ENCODE assay signal across 17 mouse cellular contexts in the genomic region with DNA sequence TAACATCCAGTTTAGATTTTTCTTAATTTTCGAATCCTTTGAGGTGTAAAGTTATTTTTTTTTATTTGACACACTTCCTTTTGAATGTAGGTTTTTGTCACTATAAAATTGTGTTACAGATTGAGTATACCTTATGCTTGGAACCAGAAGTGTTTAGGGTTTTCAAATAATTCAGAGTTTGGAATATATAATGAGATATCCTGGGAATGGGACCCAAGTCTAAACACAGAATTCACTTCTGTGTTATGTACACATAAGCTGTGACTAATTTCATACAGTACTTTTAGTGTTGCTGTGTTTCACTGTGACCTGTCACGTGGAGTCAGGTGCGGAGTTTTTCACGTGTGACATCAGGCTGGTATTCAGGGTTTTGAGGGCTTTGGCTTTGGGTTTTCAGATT.
"Had no signal": no experiment of that assay in that cellular context is flagged by ENCODE, and none has a peak within 500 bp of the region (broad histone marks: within the 10 kb centered on the region; RNA-seq: fewer than 3 reads in every experiment).

No protein-coding gene starts in this region.

- H3K4me1 ChIP-seq: midbrain, embryonic 10.5 days; midbrain, embryonic 12.5 days; neural tube, embryonic 13.5 days; neural tube, embryonic 15.5 days had no signal

- H3K27me3 ChIP-seq: midbrain, embryonic 12.5 days; neural tube, embryonic 13.5 days; neural tube, embryonic 15.5 days had no signal

- ATAC-seq: midbrain, embryonic 16.5 days had no signal

- H3K4me2 ChIP-seq: lung, embryonic 14.5 days; midbrain, embryonic 12.5 days; neural tube, embryonic 13.5 days; neural tube, embryonic 15.5 days had no signal

- H3K9ac ChIP-seq: lung, embryonic 14.5 days; midbrain, embryonic 12.5 days; neural tube, embryonic 13.5 days; neural tube, embryonic 15.5 days had no signal

- H3K36me3 ChIP-seq: midbrain, embryonic 10.5 days; midbrain, embryonic 12.5 days; neural tube, embryonic 13.5 days; neural tube, embryonic 15.5 days had no signal

- H3K4me3 ChIP-seq: midbrain, embryonic 10.5 days; midbrain, embryonic 12.5 days; myocyte; neural tube, embryonic 13.5 days; neural tube, embryonic 15.5 days had no signal

- H3K9me3 ChIP-seq: midbrain, embryonic 10.5 days; midbrain, embryonic 12.5 days; neural tube, embryonic 13.5 days; neural tube, embryonic 15.5 days had no signal

- DNase-seq: lung, adult 18-20 months; lung, embryonic 14.5 days; lung, postnatal 10 days; lung, postnatal 4 days; midbrain, embryonic 14.5 days; retina, postnatal 1 day; right cerebral cortex, postnatal 25 days; spleen, adult 18-20 months; thymus, adult 18-20 months; thymus, postnatal 14 days; thymus, postnatal 36 days had no signal

- H3K27ac ChIP-seq: midbrain, embryonic 10.5 days; midbrain, embryonic 12.5 days; neural tube, embryonic 13.5 days; neural tube, embryonic 15.5 days had no signal
